Mouse (Mus musculus) megakaryocyte-erythroid progenitor cell, adult 5-6 weeks (primary cell): ENCODE results near the gene Shisa3. TPM values are rescaled to one million over a fixed set of nuclear protein-coding genes. Genes with fewer than 3 reads are reported as not detected.

Experiments
- ATAC-seq: replicated peaks from 2 replicates; pipeline ENCODE4 v1.8.0; 2016; ENCODE audit warnings: mild to moderate bottlenecking, inconsistent platforms; ENCODE audit not compliant: severe bottlenecking, poor library complexity, low FRiP score, low TSS enrichment
- total RNA-seq, 2 experiments: library from RNA; stranded (forward) in 1 of 2; stranded (reverse) in 1 of 2; fragments of 200-1000, 215-1000 nt in 1 of 2; fragments of >200 nt in 1 of 2; fragmentation: Nextera tagmentation in 1 of 2; gene quantifications; 2 replicates each; pipeline ENCODE4 v1.2.3; 2014 to 2017

Shisa3 gene
- total RNA-seq (2014; fragmentation: Nextera tagmentation): not detected in 2 replicates
- total RNA-seq (2017): not detected in 2 replicates

GRCm38 (mm10) chr5:67607804-67608673 is at the start of gene Shisa3:
Shisa3 (plus strand) TSS chr5:67607882.
- ATAC-seq: peak; percentile 58; the same call in 1 of the 2 replicates

GRCm38 (mm10) chr5:67558644-67559043 is 49.0 kb upstream of the Shisa3 start:
- ATAC-seq: no peak

GRCm38 (mm10) chr5:67559063-67559462 is 48.6 kb upstream of the Shisa3 start:
- no peak for ATAC-seq

GRCm38 (mm10) chr5:67572552-67573155 is 35.0 kb upstream of the Shisa3 start:
- no peak for ATAC-seq

- no peak for ATAC-seq
Measured at GRCm38 (mm10) chr5:67574039-67574438, 33.6 kb upstream of the Shisa3 start.

- ATAC-seq: no peak
Measured at GRCm38 (mm10) chr5:67575705-67576104, 32.0 kb upstream of the Shisa3 start.

- ATAC-seq: peak; percentile 65; the same call in 1 of the 2 replicates
Measured at GRCm38 (mm10) chr5:67579725-67580633, 27.7 kb upstream of the Shisa3 start.

- ATAC-seq: no peak
Measured at GRCm38 (mm10) chr5:67595070-67595469, 12.6 kb upstream of the Shisa3 start.

GRCm38 (mm10) chr5:67595629-67596028 is 12.1 kb upstream of the Shisa3 start:
- no peak for ATAC-seq

- ATAC-seq: no peak
Measured at GRCm38 (mm10) chr5:67599935-67600334, 7.7 kb upstream of the Shisa3 start.

GRCm38 (mm10) chr5:67605951-67606350 is 1.7 kb upstream of the Shisa3 start:
- ATAC-seq: no peak

- no peak for ATAC-seq
Measured at GRCm38 (mm10) chr5:67606916-67607803, 522 bp upstream of the Shisa3 start.

- ATAC-seq: no peak
Measured at GRCm38 (mm10) chr5:67608674-67609519, 1.2 kb downstream of the Shisa3 start.

GRCm38 (mm10) chr5:67609520-67609837 is 1.8 kb downstream of the Shisa3 start:
- ATAC-seq: no peak

GRCm38 (mm10) chr5:67621230-67621629 is 13.5 kb downstream of the Shisa3 start:
- ATAC-seq: no peak

GRCm38 (mm10) chr5:67628180-67628940 is 20.7 kb downstream of the Shisa3 start:
- ATAC-seq: no peak

- no peak for ATAC-seq
Measured at GRCm38 (mm10) chr5:67629440-67629839, 21.8 kb downstream of the Shisa3 start.
